Mouse (Mus musculus): ENCODE data around the gene Atp1a3. TPM values are rescaled to one million over a fixed set of nuclear protein-coding genes. Genes with fewer than 3 reads are reported as not detected.
A peak's percentile ranks its signal among the peaks of the same experiment; 100 is the strongest.

The Atp1a3 gene
- polyA plus RNA-seq, 1 experiment from 2014 or later = 1.4 TPM

- Histone ChIP-seq H3K27ac (ENCODE audit: low read depth, low read length) (no peak overlapping the region), H3K4me2 (no peak overlapping the region), H3K36me3 (ENCODE audit: control insufficient read depth, insufficient read depth, low read length) (no peaks in the 10 kb centered on the region), H3K4me3 (ENCODE audit: low read depth, low read length) (no peak overlapping the region), H3K4me1 (replicated peaks; ENCODE audit: control insufficient read depth, insufficient read depth, low read length) (no peaks in the 10 kb centered on the region; the same call in 1 of the 2 replicates), H3K9ac (ENCODE audit: low read depth, low read length) (no peak overlapping the region), H3K9me3 (ENCODE audit: control insufficient read depth, low read length) (no peaks in the 10 kb centered on the region), H3K27me3 (replicated peaks; ENCODE audit: control insufficient read depth, insufficient read depth, low read length) (no peaks in the 10 kb centered on the region)
- 73% methylated on average over 5 of the region's 5 CpGs for WGBS
- DNase-seq (ENCODE audit: low spot score) (no peak), ATAC-seq (replicated peaks; ENCODE audit: low FRiP score) (no peak)
Measured at GRCm38 (mm10) chr7:24973902-24974301, 31.9 kb downstream of the Atp1a3 start.

DNA sequence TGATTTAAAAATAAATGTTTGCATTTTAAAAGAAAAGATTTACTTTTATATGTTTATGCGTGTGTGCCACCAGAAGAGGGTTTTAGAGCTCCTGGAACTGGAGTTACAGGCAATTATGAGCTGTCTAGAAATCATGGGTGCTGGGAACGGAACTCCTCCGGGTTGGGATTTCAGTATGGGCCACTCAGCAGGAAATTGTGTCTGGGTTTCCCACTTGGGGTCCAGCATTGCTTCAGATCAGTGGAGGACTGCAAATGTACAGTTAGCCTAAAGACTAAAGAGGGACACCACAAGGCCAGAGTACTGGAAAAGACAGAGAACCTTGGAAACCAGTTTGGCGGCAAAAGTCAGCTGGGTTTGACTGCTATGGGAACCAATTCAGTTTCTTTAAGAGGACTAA is 32.5 kb downstream of the Atp1a3 start:
- no peak overlapping the region for H3K27ac ChIP-seq (ENCODE audit: low read depth, low read length)
- H3K4me3 ChIP-seq (ENCODE audit: low read depth, low read length) = no peak overlapping the region
- 80% methylated on average over 4 of the region's 4 CpGs for WGBS
- H3K4me2 ChIP-seq = peak overlapping the region; percentile 79; the same call in 1 of the 2 replicates
- no peaks in the 10 kb centered on the region; the same call in 1 of the 2 replicates for H3K4me1 ChIP-seq (replicated peaks; ENCODE audit: control insufficient read depth, insufficient read depth, low read length)
- ATAC-seq (replicated peaks; ENCODE audit: low FRiP score) = no peak
- DNase-seq (ENCODE audit: low spot score) = no peak
- no peaks in the 10 kb centered on the region for H3K9me3 ChIP-seq (ENCODE audit: control insufficient read depth, low read length)
- no peaks in the 10 kb centered on the region for H3K27me3 ChIP-seq (replicated peaks; ENCODE audit: control insufficient read depth, insufficient read depth, low read length)
- no peaks in the 10 kb centered on the region for H3K36me3 ChIP-seq (ENCODE audit: control insufficient read depth, insufficient read depth, low read length)
- peak overlapping the region; percentile 27; the same call in 1 of the 2 replicates for H3K9ac ChIP-seq (ENCODE audit: low read depth, low read length)

DNA sequence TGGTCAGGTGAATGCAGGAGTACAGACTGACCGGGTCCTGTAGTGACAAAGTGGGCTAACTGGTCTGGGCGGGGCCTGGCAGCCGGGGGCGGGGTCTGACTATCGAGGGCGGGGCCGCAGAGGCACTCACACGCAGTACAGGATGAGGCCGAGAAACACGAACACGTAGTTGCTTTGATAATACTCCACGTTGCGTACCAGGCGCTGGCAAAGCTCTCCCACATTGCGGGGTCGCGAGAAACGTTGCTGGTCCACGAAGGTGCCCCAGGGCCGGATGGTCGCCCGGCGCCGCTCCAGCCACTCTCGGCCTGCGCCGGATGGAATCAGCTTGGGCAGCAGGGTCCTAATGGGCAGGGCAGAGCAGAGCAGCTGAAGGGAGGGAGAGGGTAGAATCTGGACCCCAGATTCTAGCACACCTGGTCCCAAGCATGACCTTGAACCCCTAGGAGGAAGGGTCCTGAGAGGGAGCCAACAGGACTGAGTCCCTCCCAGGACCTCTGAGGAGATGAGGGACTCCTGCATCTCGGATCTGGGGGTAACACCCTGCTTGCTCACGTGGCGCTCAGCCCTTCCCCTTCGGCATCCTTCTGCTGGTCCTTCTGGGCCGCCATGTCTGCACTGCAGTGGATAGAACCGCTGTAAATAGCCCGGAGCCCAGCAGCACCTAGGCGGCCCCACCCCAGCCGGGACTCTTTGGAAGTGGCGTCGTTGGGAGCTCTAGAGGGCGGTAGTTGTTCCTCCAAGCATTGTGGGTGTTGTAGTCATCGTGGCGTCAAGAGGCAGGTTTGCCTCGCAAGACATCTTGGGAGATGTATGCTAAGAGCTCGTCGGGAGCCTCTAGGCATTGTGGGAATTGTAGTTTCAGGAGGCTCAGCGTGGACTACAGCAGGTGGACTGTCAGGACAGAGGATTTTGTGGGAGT is 33.5 kb downstream of the Atp1a3 start, which contains the start of gene Rabac1:
Gene Rabac1 (minus strand): TSS at position 783 of the 922 bp plus-strand sequence.
- under 1% methylated on average over 45 of the region's 45 CpGs for WGBS

GRCm38 (mm10) chr7:24971261-24971971 is 34.3 kb downstream of the Atp1a3 start:
- peak overlapping the region; percentile 67 for H3K9ac ChIP-seq (ENCODE audit: low read depth, low read length)
- no peaks in the 10 kb centered on the region for H3K9me3 ChIP-seq (ENCODE audit: control insufficient read depth, low read length)
- H3K27me3 ChIP-seq (replicated peaks; ENCODE audit: control insufficient read depth, insufficient read depth, low read length) = no peaks in the 10 kb centered on the region
- H3K4me3 ChIP-seq (ENCODE audit: low read depth, low read length) = peak overlapping the region; percentile 69
- no peaks in the 10 kb centered on the region; the same call in 1 of the 2 replicates for H3K4me1 ChIP-seq (replicated peaks; ENCODE audit: control insufficient read depth, insufficient read depth, low read length)
- WGBS = 7% methylated on average over 19 of the region's 19 CpGs
- DNase-seq (ENCODE audit: low spot score) = no peak
- H3K27ac ChIP-seq (ENCODE audit: low read depth, low read length) = no peak overlapping the region
- no peak; the same call in 1 of the 2 replicates for ATAC-seq (replicated peaks; ENCODE audit: low FRiP score)
- H3K36me3 ChIP-seq (ENCODE audit: control insufficient read depth, insufficient read depth, low read length) = no peaks in the 10 kb centered on the region
- peak overlapping the region; percentile 79 for H3K4me2 ChIP-seq

More for the DNA sequence above, 33.5 kb downstream of the Atp1a3 start, which contains the start of gene Rabac1:
- peak within 1 kb of the TSS; percentile 67 for H3K9ac ChIP-seq (ENCODE audit: low read depth, low read length)
- ATAC-seq (replicated peaks; ENCODE audit: low FRiP score) = peak; percentile 90
- peak within 1 kb of the TSS; percentile 74 for H3K27ac ChIP-seq (ENCODE audit: low read depth, low read length)
- no peaks in the 10 kb centered on the region; the same call in 1 of the 2 replicates for H3K4me1 ChIP-seq (replicated peaks; ENCODE audit: control insufficient read depth, insufficient read depth, low read length)
- no peaks in the 10 kb centered on the region for H3K27me3 ChIP-seq (replicated peaks; ENCODE audit: control insufficient read depth, insufficient read depth, low read length)
- H3K9me3 ChIP-seq (ENCODE audit: control insufficient read depth, low read length) = no peaks in the 10 kb centered on the region
- peak within 1 kb of the TSS; percentile 69 for H3K4me3 ChIP-seq (ENCODE audit: low read depth, low read length)
- H3K4me2 ChIP-seq = peak within 1 kb of the TSS; percentile 79
- no peaks in the 10 kb centered on the region for H3K36me3 ChIP-seq (ENCODE audit: control insufficient read depth, insufficient read depth, low read length)
- DNase-seq (ENCODE audit: low spot score) = peak; percentile 88

GRCm38 (mm10) chr7:24970341-24970740 is 35.4 kb downstream of the Atp1a3 start:
- H3K4me1 ChIP-seq (replicated peaks; ENCODE audit: control insufficient read depth, insufficient read depth, low read length) = no peaks in the 10 kb centered on the region; the same call in 1 of the 2 replicates
- no peak overlapping the region for H3K27ac ChIP-seq (ENCODE audit: low read depth, low read length)
- H3K4me3 ChIP-seq (ENCODE audit: low read depth, low read length) = no peak overlapping the region
- ATAC-seq (replicated peaks; ENCODE audit: low FRiP score) (no peak), DNase-seq (ENCODE audit: low spot score) (no peak)
- H3K27me3 ChIP-seq (replicated peaks; ENCODE audit: control insufficient read depth, insufficient read depth, low read length) = no peaks in the 10 kb centered on the region
- no peaks in the 10 kb centered on the region for H3K36me3 ChIP-seq (ENCODE audit: control insufficient read depth, insufficient read depth, low read length)
- H3K4me2 ChIP-seq = no peak overlapping the region
- WGBS = 93% methylated on average over 3 of the region's 3 CpGs
- H3K9ac ChIP-seq (ENCODE audit: low read depth, low read length) = no peak overlapping the region
- no peaks in the 10 kb centered on the region for H3K9me3 ChIP-seq (ENCODE audit: control insufficient read depth, low read length)

DNA sequence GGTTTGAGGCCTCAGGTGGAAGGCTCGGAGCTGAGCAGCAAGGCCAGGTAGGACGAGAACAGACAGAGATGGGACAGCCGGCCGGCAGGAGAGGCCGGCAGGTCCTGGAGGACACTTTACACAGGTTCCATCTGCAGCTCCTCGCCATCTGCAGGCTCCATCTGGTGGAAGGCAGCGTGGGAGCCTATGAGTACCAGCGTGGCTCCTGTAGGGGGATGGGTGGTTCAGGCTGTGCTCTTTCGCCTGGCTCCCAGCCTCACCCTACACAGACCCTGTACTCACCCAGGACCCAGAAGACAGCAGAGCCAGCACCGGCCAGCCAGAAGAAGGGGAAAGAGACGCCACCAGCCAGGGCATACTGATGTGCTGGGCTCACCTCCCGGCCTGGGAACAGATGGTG is 36.0 kb downstream of the Atp1a3 start:
- no peak for DNase-seq (ENCODE audit: low spot score)
- Histone ChIP-seq H3K36me3 (ENCODE audit: control insufficient read depth, insufficient read depth, low read length) (no peaks in the 10 kb centered on the region), H3K9ac (ENCODE audit: low read depth, low read length) (no peak overlapping the region), H3K27ac (ENCODE audit: low read depth, low read length) (no peak overlapping the region), H3K9me3 (ENCODE audit: control insufficient read depth, low read length) (no peaks in the 10 kb centered on the region), H3K4me2 (no peak overlapping the region), H3K4me3 (ENCODE audit: low read depth, low read length) (no peak overlapping the region), H3K27me3 (replicated peaks; ENCODE audit: control insufficient read depth, insufficient read depth, low read length) (no peaks in the 10 kb centered on the region), H3K4me1 (replicated peaks; ENCODE audit: control insufficient read depth, insufficient read depth, low read length) (no peaks in the 10 kb centered on the region; the same call in 1 of the 2 replicates)
- ATAC-seq (replicated peaks; ENCODE audit: low FRiP score) = no peak
- 78% methylated on average over 12 of the region's 12 CpGs for WGBS

DNA sequence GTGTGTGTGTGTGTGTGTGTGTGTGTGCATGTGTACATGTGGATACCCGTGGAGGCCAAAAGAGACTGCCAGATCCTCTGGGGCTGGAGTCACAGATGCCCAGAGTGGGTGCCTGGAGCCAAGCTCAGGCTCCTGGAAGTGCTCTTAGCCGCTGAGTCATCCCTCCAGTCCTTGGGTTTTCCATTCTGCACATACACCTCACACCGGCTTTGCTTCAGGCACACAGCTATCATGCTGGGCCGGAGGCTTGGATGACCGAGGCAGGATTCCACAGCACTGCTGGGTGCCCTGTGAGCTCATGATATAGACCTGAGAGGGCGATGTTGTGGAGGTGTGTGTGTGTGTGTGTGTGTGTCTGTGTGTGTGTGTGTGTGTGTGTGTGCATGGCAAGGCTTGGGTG is 37.3 kb downstream of the Atp1a3 start:
- Histone ChIP-seq H3K9ac (ENCODE audit: low read depth, low read length) (no peak overlapping the region), H3K36me3 (ENCODE audit: control insufficient read depth, insufficient read depth, low read length) (no peaks in the 10 kb centered on the region), H3K27me3 (replicated peaks; ENCODE audit: control insufficient read depth, insufficient read depth, low read length) (peaks cover 3% of the 10 kb centered on the region; the same call in 1 of the 2 replicates), H3K9me3 (ENCODE audit: control insufficient read depth, low read length) (no peaks in the 10 kb centered on the region), H3K4me2 (no peak overlapping the region), H3K27ac (ENCODE audit: low read depth, low read length) (no peak overlapping the region), H3K4me3 (ENCODE audit: low read depth, low read length) (no peak overlapping the region), H3K4me1 (replicated peaks; ENCODE audit: control insufficient read depth, insufficient read depth, low read length) (no peaks in the 10 kb centered on the region; the same call in 1 of the 2 replicates)
- no peak for DNase-seq (ENCODE audit: low spot score)
- WGBS = 73% methylated on average over 6 of the region's 6 CpGs
- no peak for ATAC-seq (replicated peaks; ENCODE audit: low FRiP score)

DNA sequence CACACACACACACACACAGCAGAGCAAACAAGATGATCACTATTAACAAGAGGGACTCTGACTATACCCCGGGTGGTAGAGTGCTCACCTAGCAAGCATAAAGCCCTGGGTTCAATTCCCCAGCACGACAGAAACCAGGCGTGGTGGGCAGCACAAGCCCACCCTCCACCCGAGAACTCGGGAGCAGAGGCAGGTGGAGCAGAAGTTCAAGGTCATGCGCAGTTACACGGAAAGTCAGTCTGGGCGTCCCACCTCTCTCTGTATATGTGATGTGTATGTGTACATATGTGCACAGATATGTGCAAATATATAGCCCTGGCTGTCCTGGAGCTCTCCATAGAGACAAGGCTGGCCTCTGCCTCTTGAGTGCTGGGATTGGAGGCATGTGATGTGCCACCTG is 37.8 kb downstream of the Atp1a3 start:
- WGBS = 78% methylated on average over 8 of the region's 8 CpGs
- no peak for ATAC-seq (replicated peaks; ENCODE audit: low FRiP score)
- Histone ChIP-seq H3K4me3 (ENCODE audit: low read depth, low read length) (no peak overlapping the region), H3K36me3 (ENCODE audit: control insufficient read depth, insufficient read depth, low read length) (no peaks in the 10 kb centered on the region), H3K4me1 (replicated peaks; ENCODE audit: control insufficient read depth, insufficient read depth, low read length) (no peaks in the 10 kb centered on the region; the same call in 1 of the 2 replicates), H3K27me3 (replicated peaks; ENCODE audit: control insufficient read depth, insufficient read depth, low read length) (peaks cover 3% of the 10 kb centered on the region; the same call in 1 of the 2 replicates), H3K9me3 (ENCODE audit: control insufficient read depth, low read length) (no peaks in the 10 kb centered on the region), H3K4me2 (no peak overlapping the region), H3K9ac (ENCODE audit: low read depth, low read length) (no peak overlapping the region), H3K27ac (ENCODE audit: low read depth, low read length) (no peak overlapping the region)
- DNase-seq (ENCODE audit: low spot score) = no peak

All from liver, embryonic 11.5 days (tissue).